Mouse (Mus musculus): ENCODE data around the gene Tec. TPM values are rescaled to one million over a fixed set of nuclear protein-coding genes. Genes with fewer than 3 reads are reported as not detected.

Tec gene
- polyA plus RNA-seq (2012; rRNA removed; ENCODE audit: low replicate concordance) = 5.3 and 7.1 TPM in 2 replicates

DNA sequence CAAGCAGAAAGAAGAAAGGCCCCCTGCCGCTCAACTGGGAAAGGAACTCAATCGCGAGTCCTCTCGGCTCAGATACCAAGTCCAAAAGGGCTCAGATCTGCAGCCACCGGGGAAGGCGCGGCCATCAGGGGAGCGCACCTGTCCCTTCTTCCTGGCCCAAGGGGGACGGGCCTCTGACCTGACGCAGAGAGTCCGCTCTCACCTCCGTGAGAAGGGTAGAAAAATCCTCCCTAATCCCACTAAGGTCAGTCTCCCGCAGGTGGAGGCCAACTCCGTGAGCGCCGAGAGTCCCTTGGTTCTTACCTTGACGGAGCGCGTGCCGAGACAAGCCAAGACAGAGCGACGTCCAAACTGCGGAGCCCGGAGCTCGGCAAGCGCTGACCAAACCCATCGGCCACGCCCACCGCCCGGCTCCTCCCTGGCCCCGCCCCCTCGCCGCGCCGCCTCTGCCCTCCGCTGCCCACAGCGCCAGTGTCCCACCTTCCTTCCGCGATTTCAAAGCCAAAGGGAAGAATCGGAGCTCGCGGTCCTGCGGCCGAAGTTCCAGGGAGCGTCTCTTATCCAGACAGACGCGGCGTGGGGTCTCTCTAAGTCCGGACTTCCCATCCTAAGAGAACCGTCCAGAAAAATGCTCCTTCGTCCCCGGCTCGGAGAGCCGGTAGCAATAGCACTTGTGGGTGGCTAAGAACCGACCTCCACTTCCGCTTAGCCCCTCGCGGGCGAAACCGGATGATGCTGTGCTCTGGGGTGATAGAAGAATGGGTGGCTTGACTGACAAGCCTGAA is at the start of gene Tec:
Tec (minus strand) TSS at position 393 of the 785 bp plus-strand sequence.

GRCm38 (mm10) chr5:72913648-72914557 is 45.6 kb upstream of the Tec start, which contains the start of gene Slain2:
Gene Slain2 (plus strand): TSS chr5:72914304.

DNA sequence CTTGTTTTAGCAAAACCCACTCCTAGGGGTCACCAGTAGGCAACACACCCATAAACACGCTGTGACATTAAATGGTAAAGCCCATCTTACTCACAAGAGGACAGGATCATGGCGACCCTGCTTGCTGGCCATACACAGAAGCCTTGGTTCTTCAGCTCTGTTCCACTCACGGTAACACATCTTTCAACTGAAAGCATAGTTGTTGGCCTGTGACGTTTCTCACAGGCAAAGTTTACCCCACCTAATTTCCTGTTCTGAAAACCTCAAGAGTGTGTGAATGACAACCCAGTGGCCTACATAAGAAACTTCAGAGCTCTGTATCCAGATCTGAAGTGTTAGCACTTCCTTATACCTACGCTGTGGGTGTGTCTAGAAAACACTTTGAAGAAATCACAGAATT is 115.7 kb downstream of the Tec start, which contains the start of gene Txk:
Txk (minus strand) TSS at position 193 of the 400 bp plus-strand sequence.

Other genes with a start within 250 kb of the Tec start
- gene Cnga1, start 224.2 kb downstream of the Tec start, polyA plus RNA-seq (2012; rRNA removed; ENCODE audit: low replicate concordance) = 0.07 TPM in 2 replicates
- 0.95 and 1.2 TPM in 2 replicates for gene Nipal1, start 220.7 kb downstream of the Tec start, polyA plus RNA-seq (2012; rRNA removed; ENCODE audit: low replicate concordance)
- gene Txk, start 115.7 kb downstream of the Tec start, polyA plus RNA-seq (2012; rRNA removed; ENCODE audit: low replicate concordance) = 2.1 and 2.9 TPM in 2 replicates
- gene Slain2, start 45.8 kb upstream of the Tec start, polyA plus RNA-seq (2012; rRNA removed; ENCODE audit: low replicate concordance) = 14.5 and 27.2 TPM in 2 replicates
- gene Gm10135, start 106.2 kb upstream of the Tec start, polyA plus RNA-seq (2012; rRNA removed; ENCODE audit: low replicate concordance) = not detected in 2 replicates
- gene Slc10a4, start 138.4 kb upstream of the Tec start, polyA plus RNA-seq (2012; rRNA removed; ENCODE audit: low replicate concordance) = not detected in 2 replicates

Data from mammary gland, adult 2 months (tissue).